Mouse (Mus musculus) lung, postnatal 0 days (tissue): ENCODE data around the gene Gm45716.

ENCODE experiments used
- CTCF ChIP-seq: IDR thresholded peaks from 2 replicates; pipeline ENCODE4 v1.5.1; 2016; ENCODE audit warnings: antibody characterized with exemption, mild to moderate bottlenecking
- EP300 ChIP-seq: IDR thresholded peaks from 2 replicates; pipeline ENCODE4 v1.6.1; 2016; ENCODE audit warnings: antibody characterized with exemption, mild to moderate bottlenecking, control low read depth

DNA sequence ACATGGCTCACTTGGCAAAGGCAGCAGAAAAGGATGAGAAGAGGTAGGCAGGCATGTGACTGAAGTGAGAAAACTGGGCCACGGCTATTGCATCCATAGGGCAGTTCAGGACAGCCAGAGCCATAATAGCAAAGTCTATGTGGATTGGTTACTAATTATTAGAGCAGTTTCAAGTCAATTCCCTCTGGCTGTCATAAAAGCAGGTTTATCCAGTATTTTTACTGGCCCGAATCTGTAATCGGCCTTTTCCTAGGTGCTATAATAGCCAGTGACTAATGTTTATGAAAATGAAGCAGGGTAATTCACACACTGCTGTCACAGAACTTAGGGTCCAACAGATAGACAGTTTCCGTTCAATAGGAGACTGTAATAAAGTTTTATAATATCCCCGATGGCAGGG is 81.5 kb downstream of the Gm45716 start:
- no peak for TF ChIP-seq EP300
- no peak for TF ChIP-seq CTCF
